Mouse (Mus musculus) spleen, postnatal 4 days (tissue): Measurements from ENCODE around the gene Large1.
A peak's percentile ranks its signal among the peaks of the same experiment; 100 is the strongest.
"Not testable (repeated sequence)": the region's sequence is repeated elsewhere in the genome, so short reads cannot be mapped to it uniquely, and the experiment has no call there.

Source experiments
- DNase-seq, 2 experiments: peaks; one replicate each; pipeline ENCODE4 v3.0.0; 2022; ENCODE audit warnings: low spot score in 2 of 2

The Large1 gene

GRCm38 (mm10) chr8:73353108-73353793 lies at the start of gene Large1:
Gene Large1, minus strand, starts transcription at chr8:73353540.
- DNase-seq = peak; percentile 81 to 86

- DNase-seq = no peak
These were observed 47.0 kb upstream of the Large1 start for GRCm38 (mm10) chr8:73400343-73400742.

- DNase-seq = not testable (repeated sequence)
These were observed 19.7 kb upstream of the Large1 start for GRCm38 (mm10) chr8:73373001-73373400.

- peak in 1 of 2 experiments; percentile 14 for DNase-seq
These were observed 2.6 kb upstream of the Large1 start for GRCm38 (mm10) chr8:73355979-73356378.

- DNase-seq = peak in 1 of 2 experiments; percentile 58
These were observed 1.0 kb upstream of the Large1 start for GRCm38 (mm10) chr8:73354201-73354881.

- DNase-seq = no peak
These were observed 447 bp upstream of the Large1 start for GRCm38 (mm10) chr8:73353794-73354179.

GRCm38 (mm10) chr8:73352301-73353107 lies 836 bp downstream of the Large1 start:
- DNase-seq = peak; percentile 13 to 62

- no peak for DNase-seq
These were observed 3.0 kb downstream of the Large1 start for GRCm38 (mm10) chr8:73350366-73350765.

- DNase-seq = no peak
These were observed 10.5 kb downstream of the Large1 start for GRCm38 (mm10) chr8:73342761-73343395.

GRCm38 (mm10) chr8:73336845-73337244 lies 16.5 kb downstream of the Large1 start:
- no peak for DNase-seq

- no peak for DNase-seq
These were observed 24.2 kb downstream of the Large1 start for GRCm38 (mm10) chr8:73329131-73329530.

GRCm38 (mm10) chr8:73328056-73328455 lies 25.3 kb downstream of the Large1 start:
- no peak for DNase-seq

- DNase-seq = no peak
These were observed 28.7 kb downstream of the Large1 start for GRCm38 (mm10) chr8:73324667-73325066.

GRCm38 (mm10) chr8:73323591-73323990 lies 29.7 kb downstream of the Large1 start:
- DNase-seq = no peak

GRCm38 (mm10) chr8:73319500-73319899 lies 33.8 kb downstream of the Large1 start:
- not testable (repeated sequence) for DNase-seq

- DNase-seq = no peak
These were observed 39.4 kb downstream of the Large1 start for GRCm38 (mm10) chr8:73313911-73314310.

- DNase-seq = no peak
These were observed 40.4 kb downstream of the Large1 start for GRCm38 (mm10) chr8:73312714-73313607.

- DNase-seq = no peak
These were observed 42.9 kb downstream of the Large1 start for GRCm38 (mm10) chr8:73310471-73310870.

- DNase-seq = no peak
These were observed 43.3 kb downstream of the Large1 start for GRCm38 (mm10) chr8:73310036-73310435.

GRCm38 (mm10) chr8:73303907-73304306 lies 49.4 kb downstream of the Large1 start:
- no peak for DNase-seq

GRCm38 (mm10) chr8:73302947-73303346 lies 50.4 kb downstream of the Large1 start:
- no peak for DNase-seq
